Mouse (Mus musculus): ENCODE data around the gene Vash2.

The Vash2 gene

GRCm38 (mm10) chr1:190976887-190977573, 2.1 kb downstream of the Vash2 start:
- no peak for DNase-seq (ENCODE audit: low spot score)

- DNase-seq (ENCODE audit: low spot score): no peak
Observed at GRCm38 (mm10) chr1:190974833-190975232, 4.3 kb downstream of the Vash2 start.

- no peak for DNase-seq (ENCODE audit: low spot score)
Observed at GRCm38 (mm10) chr1:190974191-190974590, 4.9 kb downstream of the Vash2 start.

GRCm38 (mm10) chr1:190972612-190973192, 6.4 kb downstream of the Vash2 start:
- DNase-seq (ENCODE audit: low spot score): no peak

GRCm38 (mm10) chr1:190971708-190972610, 7.1 kb downstream of the Vash2 start:
- no peak for DNase-seq (ENCODE audit: low spot score)

- no peak for DNase-seq (ENCODE audit: low spot score)
Observed at GRCm38 (mm10) chr1:190968010-190968409, 11.1 kb downstream of the Vash2 start.

- no peak for DNase-seq (ENCODE audit: low spot score)
Observed at GRCm38 (mm10) chr1:190964992-190965780, 13.9 kb downstream of the Vash2 start.

GRCm38 (mm10) chr1:190962760-190963159, 16.3 kb downstream of the Vash2 start:
- no peak for DNase-seq (ENCODE audit: low spot score)

GRCm38 (mm10) chr1:190958821-190959220, 20.3 kb downstream of the Vash2 start:
- DNase-seq (ENCODE audit: low spot score): no peak

GRCm38 (mm10) chr1:190953009-190953408, 26.1 kb downstream of the Vash2 start:
- DNase-seq (ENCODE audit: low spot score): no peak

GRCm38 (mm10) chr1:190951014-190951413, 28.1 kb downstream of the Vash2 start:
- DNase-seq (ENCODE audit: low spot score): no peak

GRCm38 (mm10) chr1:190948846-190949245, 30.2 kb downstream of the Vash2 start:
- no peak for DNase-seq (ENCODE audit: low spot score)

GRCm38 (mm10) chr1:190948439-190948838, 30.7 kb downstream of the Vash2 start:
- no peak for DNase-seq (ENCODE audit: low spot score)

- DNase-seq (ENCODE audit: low spot score): no peak
Observed at GRCm38 (mm10) chr1:190947986-190948385, 31.1 kb downstream of the Vash2 start.

GRCm38 (mm10) chr1:190944109-190944760, 34.9 kb downstream of the Vash2 start:
- peak; percentile 51 for DNase-seq (ENCODE audit: low spot score)

GRCm38 (mm10) chr1:190939803-190940202, 39.3 kb downstream of the Vash2 start:
- no peak for DNase-seq (ENCODE audit: low spot score)

- no peak for DNase-seq (ENCODE audit: low spot score)
Observed at GRCm38 (mm10) chr1:190930181-190930580, 48.9 kb downstream of the Vash2 start.

- DNase-seq (ENCODE audit: low spot score): peak; percentile 39
Observed at GRCm38 (mm10) chr1:190929010-190929695, 49.9 kb downstream of the Vash2 start.

- DNase-seq (ENCODE audit: low spot score): peak; percentile 97
Observed at GRCm38 (mm10) chr1:190928370-190929009, 50.6 kb downstream of the Vash2 start.

GRCm38 (mm10) chr1:190927751-190928369, 51.2 kb downstream of the Vash2 start:
- no peak for DNase-seq (ENCODE audit: low spot score)
